Comparison of ENCODE assay signal across 13 mouse cellular contexts in the genomic region with DNA sequence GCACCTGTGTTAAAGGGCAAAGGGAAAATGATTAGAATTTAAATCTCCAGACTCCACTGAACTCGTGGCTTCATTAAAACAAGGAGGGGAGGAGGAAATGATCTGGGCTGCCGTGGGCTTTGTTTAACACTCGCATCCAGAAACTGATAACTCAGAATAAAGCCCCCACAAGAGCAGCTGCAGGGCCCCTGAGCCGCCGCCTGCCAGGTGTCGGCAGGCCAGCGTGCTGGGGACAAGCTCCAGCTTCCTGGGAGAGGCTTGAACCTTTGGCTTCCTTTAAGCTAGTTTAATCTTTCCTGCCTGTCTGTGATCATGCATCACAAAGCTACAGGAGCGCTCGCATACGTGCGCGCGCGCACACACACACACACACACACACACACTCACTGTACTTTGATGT.
DNase-seq lines count a peak whose midpoint lies in the region; ATAC-seq and TF ChIP-seq lines count a peak whose summit lies in the region.
"Had no signal": no experiment of that assay in that cellular context is flagged by ENCODE, and none has a peak within 500 bp of the region (broad histone marks: within the 10 kb centered on the region; RNA-seq: fewer than 3 reads in every experiment).

No protein-coding gene starts in this region.

- 0 out of 2 replicates have a peak overlapping the region, but pooled peaks have one; percentile 13 for H3K9ac ChIP-seq in heart, embryonic 14.5 days (ENCODE audit: low read length)
- H3K9ac ChIP-seq in forebrain, postnatal 0 days: peak overlapping the region; percentile 26
- H3K9ac ChIP-seq in midbrain, embryonic 11.5 days (ENCODE audit: low read length): no peak overlapping the region
- H3K9ac ChIP-seq: kidney, embryonic 15.5 days had no signal

- no peak overlapping the region for H3K27ac ChIP-seq in heart, embryonic 14.5 days (replicated peaks in 1 of 2; ENCODE audit: control insufficient read depth in 1 of 2, insufficient read depth in 1 of 2, low read depth in 2 of 2, low read length in 2 of 2)
- peak overlapping the region; percentile 51 for H3K27ac ChIP-seq in forebrain, postnatal 0 days (ENCODE audit: low read depth, low read length)
- H3K27ac ChIP-seq in midbrain, embryonic 11.5 days (ENCODE audit: low read depth, low read length): peak overlapping the region; percentile 22
- H3K27ac ChIP-seq: heart, embryonic 10.5 days; left cerebral cortex, adult 2 months had no signal

- no peaks in the 10 kb centered on the region for H3K9me3 ChIP-seq in heart, embryonic 14.5 days (ENCODE audit: control insufficient read depth, low read length)
- H3K9me3 ChIP-seq in forebrain, postnatal 0 days (ENCODE audit: low read length): no peaks in the 10 kb centered on the region
- no peaks in the 10 kb centered on the region for H3K9me3 ChIP-seq in midbrain, embryonic 11.5 days (ENCODE audit: control insufficient read depth, low read length)
- H3K9me3 ChIP-seq: heart, embryonic 10.5 days; kidney, embryonic 15.5 days had no signal

- H3K27me3 ChIP-seq in heart, embryonic 14.5 days (ENCODE audit: control insufficient read depth, insufficient read depth, low read length): peaks cover 4% of the 10 kb centered on the region
- no peaks in the 10 kb centered on the region for H3K27me3 ChIP-seq in forebrain, postnatal 0 days (ENCODE audit: insufficient read depth, low read length)
- H3K27me3 ChIP-seq in midbrain, embryonic 11.5 days (ENCODE audit: control insufficient read depth, insufficient read depth, low read length): no peaks in the 10 kb centered on the region
- H3K27me3 ChIP-seq: kidney, embryonic 15.5 days had no signal

- no peak for TF ChIP-seq CTCF in forebrain, postnatal 0 days (IDR thresholded peaks at IDR 0.05; ENCODE audit: low read depth)

- H3K4me3 ChIP-seq in heart, embryonic 14.5 days (ENCODE audit: control insufficient read depth in 1 of 2, insufficient read depth in 1 of 2, low read depth in 1 of 2, low read length in 2 of 2): no peak overlapping the region
- no peak overlapping the region for H3K4me3 ChIP-seq in forebrain, postnatal 0 days (ENCODE audit: low read depth, low read length)
- no peak overlapping the region for H3K4me3 ChIP-seq in midbrain, embryonic 11.5 days (ENCODE audit: low read depth, low read length)
- H3K4me3 ChIP-seq: heart, embryonic 10.5 days; kidney, embryonic 15.5 days; left cerebral cortex, adult 2 months had no signal

- no peak for ATAC-seq in heart, embryonic 14.5 days (ENCODE audit: insufficient number of reproducible peaks, insufficient read depth, low FRiP score, low read depth)
- no peak for ATAC-seq in forebrain, postnatal 0 days
- ATAC-seq in midbrain, embryonic 11.5 days (ENCODE audit: low FRiP score): peak; percentile 33; the same call in 1 of the 2 replicates
- no peak for ATAC-seq in erythroid progenitor cell, adult 5-6 weeks (replicated peaks; ENCODE audit: low FRiP score, poor library complexity, severe bottlenecking)

- peaks cover 24 to 43% of the 10 kb centered on the region in 2 experiments for H3K4me1 ChIP-seq in heart, embryonic 14.5 days (ENCODE audit: control insufficient read depth in 2 of 2, insufficient read depth in 2 of 2, low read length in 2 of 2)
- H3K4me1 ChIP-seq in forebrain, postnatal 0 days (ENCODE audit: insufficient read depth): peaks cover 51% of the 10 kb centered on the region
- H3K4me1 ChIP-seq in midbrain, embryonic 11.5 days (ENCODE audit: control insufficient read depth, insufficient read depth, low read length): peaks cover 48% of the 10 kb centered on the region

- H3K36me3 ChIP-seq in heart, embryonic 14.5 days (ENCODE audit: control insufficient read depth, insufficient read depth, low read length): no peaks in the 10 kb centered on the region
- H3K36me3 ChIP-seq in forebrain, postnatal 0 days (ENCODE audit: insufficient read depth): no peaks in the 10 kb centered on the region
- H3K36me3 ChIP-seq in midbrain, embryonic 11.5 days (ENCODE audit: control insufficient read depth, insufficient read depth, low read length): no peaks in the 10 kb centered on the region
- H3K36me3 ChIP-seq: heart, embryonic 10.5 days; kidney, embryonic 15.5 days had no signal

- 40% methylated on average over 14 of the region's 14 CpGs for WGBS in heart, embryonic 14.5 days
- whole genome bisulfite sequencing in forebrain, postnatal 0 days: 44% methylated on average over 14 of the region's 14 CpGs
- 49% methylated on average over 14 of the region's 14 CpGs for WGBS in midbrain, embryonic 11.5 days

- DNase-seq in heart, adult 9 months (ENCODE audit: low spot score in 2 of 2): no peak
- DNase-seq in forebrain, postnatal 0 days: no peak
- DNase-seq in midbrain, embryonic 11.5 days (ENCODE audit: low spot score, missing footprints): no peak
- peak; percentile 34 for DNase-seq in thymus, postnatal 25 days
- DNase-seq in spleen, adult 12 weeks (ENCODE audit: low spot score): no peak
- DNase-seq in layer of hippocampus, adult 11-12 months (ENCODE audit: low spot score): no peak
- DNase-seq: B cell, adult 2 months; cerebellum, postnatal 25 days had no signal

- no peak overlapping the region for H3K4me2 ChIP-seq in heart, embryonic 14.5 days (ENCODE audit: low read length)
- no peak overlapping the region for H3K4me2 ChIP-seq in forebrain, postnatal 0 days (ENCODE audit: low read depth)
- no peak overlapping the region for H3K4me2 ChIP-seq in midbrain, embryonic 11.5 days
- H3K4me2 ChIP-seq: kidney, embryonic 15.5 days had no signal

Comparison
In these comparisons a context has a peak if more than half of its experiments do, and no peak if none do; other contexts are left out.
1. H3K27ac ChIP-seq: peak in forebrain, postnatal 0 days (single experiment) and midbrain, embryonic 11.5 days (single experiment); none in heart, embryonic 14.5 days (0 of 2).